Mouse (Mus musculus) c-Kit-positive CD71-positive TER-119-positive erythroid progenitor cells, embryonic 14.5 days (primary cell): Measurements from ENCODE around the gene Kcnh8.
A peak's percentile ranks its signal among the peaks of the same experiment; 100 is the strongest.

Experiments used
- DNase-seq: peaks from one replicate; pipeline ENCODE4 v3.0.0-alpha.2; 2013; ENCODE audit warnings: low spot score

Kcnh8 gene

DNA sequence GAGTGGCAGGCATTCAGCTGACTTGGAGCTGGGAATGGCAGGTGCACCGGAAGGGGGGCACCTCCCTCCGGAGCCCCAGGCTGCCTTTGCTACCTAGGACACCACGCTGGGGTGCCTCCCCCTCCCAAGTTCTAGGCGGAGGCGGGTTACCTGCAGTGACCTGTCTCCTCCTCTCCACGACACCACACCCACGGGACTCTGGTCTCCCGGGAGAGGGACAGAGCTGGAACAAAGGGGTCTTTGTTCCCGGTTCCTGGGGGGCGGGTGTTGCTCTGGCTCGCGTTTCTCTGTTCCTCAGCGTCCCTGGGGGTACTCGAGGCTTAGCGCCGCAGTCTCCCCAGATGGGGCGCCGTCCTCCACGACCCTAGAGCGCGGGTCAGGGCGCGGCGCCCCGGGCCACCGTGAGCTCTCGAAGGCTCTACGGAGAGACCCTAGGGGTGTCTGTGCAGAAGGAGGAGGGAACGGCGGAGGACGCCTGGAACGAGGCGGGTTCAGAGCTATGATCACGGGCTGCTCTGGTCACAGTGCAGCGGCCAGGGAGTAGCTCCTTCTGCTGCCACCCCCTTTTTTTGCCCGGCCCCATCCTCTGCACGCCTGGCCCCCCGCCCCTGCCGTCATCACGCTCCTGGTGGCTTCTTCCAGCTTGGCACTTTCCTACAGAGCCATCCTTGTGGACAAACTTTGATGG, at the start of gene Kcnh8:
Kcnh8 (plus strand) TSS at position 617 of the 688 bp plus-strand sequence.
- no peak for DNase-seq

DNA sequence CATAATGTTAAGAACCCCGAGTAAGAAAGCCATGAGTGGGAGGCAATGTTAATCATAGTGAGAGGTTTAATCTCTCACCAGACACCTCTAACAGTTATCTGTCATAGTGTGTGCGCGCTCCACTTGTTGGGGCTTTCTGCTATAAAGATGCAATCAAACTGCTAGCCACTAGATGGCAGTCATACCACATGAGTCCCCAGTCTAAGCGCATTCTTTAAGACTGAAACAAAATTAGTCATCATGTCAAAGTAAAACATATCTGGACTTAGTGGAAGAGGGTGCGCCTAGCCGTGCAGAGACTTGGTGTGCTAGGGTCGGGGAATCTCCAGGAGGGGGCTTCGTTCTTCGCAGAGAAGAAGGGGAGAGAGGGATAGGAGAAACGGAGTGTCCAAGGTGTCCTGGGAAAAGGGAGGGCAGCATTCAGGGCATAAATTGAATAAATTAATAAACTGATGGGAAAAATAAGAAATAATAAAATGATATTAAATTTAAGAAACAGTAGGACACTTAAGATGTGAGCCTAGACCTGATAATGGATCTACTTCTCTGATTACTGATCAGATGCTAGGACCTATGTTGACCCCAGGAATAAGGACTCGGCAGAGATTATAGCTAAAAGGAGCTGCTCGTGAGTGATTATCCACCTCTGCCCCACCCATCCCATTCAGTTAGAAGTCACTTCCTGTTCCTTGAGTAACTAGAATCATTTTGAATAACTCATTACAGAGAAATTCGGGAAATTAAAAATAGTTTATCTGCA, 42.4 kb upstream of the Kcnh8 start:
- peak; percentile 19 for DNase-seq

DNA sequence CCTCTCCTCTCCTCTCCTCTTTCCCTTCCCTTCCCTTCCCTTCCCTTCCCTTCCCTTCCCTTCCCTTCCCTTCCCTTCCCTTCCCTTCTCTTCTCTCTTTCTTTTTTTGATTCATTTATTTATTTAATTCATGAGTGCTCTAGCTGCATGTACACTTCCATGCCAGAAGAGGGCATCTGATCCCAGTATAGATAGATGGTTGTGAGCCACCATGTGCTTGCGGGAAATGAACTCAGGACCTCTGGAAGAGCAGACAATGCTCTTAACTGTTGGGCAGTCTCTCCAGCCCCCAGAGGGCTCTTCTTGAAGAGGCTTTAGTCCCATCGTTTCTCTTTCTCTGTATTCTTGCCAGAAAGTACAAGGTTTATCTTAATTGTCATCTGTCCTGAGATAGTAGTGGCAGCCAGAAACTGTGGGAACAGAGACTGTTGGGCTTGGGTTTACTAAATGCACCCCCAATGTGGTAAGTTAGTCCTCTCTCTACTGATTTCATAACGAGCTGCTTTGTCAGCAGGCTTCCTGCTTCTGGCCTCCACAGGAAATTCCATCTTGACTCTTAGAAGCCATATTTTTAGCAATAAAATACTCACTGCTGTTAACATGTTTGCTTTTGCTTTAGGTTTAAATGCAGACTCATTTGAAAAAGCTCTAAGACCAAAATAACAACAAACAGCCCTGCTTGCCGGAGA, 36.9 kb upstream of the Kcnh8 start:
- DNase-seq = no peak

DNA sequence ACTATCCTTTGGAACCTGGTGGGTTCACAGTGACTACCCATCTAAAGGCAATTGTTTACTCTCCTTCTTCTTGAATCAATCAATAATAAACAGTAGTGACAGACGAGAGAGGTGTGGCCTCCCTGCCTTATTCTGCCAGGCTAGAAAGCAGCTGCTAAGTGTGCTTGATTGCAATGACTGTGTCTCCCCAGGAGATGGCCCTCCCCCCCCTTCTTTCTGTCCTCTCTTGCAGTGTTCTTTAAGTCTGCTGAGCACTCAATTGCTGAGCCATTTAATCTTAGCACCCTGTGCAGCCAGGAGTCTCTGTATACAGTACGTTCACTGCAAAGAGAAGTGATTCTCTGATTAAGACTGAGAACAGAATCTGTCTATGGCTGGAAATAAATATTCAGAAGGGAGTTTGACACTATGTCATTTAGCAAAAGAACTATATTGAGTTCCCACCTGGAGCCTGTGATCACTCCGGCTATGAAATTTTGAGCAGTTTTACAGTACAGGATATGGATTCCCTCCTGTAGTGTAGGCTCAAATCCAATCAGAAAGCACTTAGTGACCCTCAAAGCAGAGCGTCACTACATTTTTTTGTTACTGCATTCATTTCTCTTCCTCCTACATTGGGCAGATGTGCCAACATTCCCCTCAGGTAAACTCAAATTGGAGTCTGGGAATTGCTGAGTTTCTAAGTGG, 32.8 kb upstream of the Kcnh8 start:
- no peak for DNase-seq

DNA sequence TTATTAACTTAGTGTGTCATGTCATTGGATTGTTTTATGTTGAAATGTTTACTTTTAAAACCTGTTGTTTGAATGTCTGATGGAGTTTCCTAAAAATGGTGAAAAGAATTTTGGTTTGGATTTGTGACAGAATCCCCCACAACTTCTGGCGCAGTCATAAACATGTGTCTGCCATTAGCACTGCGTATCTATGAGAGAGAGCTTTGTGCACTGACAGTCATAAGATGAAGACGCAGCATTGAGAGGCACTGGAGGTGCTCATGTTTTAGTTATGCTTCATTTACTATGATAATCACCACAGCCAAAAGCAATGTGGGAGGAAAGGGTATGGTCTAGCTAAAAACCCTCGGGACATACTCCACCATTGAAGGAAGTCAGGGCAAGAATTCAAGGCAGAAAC, 30.3 kb upstream of the Kcnh8 start:
- DNase-seq = no peak

DNA sequence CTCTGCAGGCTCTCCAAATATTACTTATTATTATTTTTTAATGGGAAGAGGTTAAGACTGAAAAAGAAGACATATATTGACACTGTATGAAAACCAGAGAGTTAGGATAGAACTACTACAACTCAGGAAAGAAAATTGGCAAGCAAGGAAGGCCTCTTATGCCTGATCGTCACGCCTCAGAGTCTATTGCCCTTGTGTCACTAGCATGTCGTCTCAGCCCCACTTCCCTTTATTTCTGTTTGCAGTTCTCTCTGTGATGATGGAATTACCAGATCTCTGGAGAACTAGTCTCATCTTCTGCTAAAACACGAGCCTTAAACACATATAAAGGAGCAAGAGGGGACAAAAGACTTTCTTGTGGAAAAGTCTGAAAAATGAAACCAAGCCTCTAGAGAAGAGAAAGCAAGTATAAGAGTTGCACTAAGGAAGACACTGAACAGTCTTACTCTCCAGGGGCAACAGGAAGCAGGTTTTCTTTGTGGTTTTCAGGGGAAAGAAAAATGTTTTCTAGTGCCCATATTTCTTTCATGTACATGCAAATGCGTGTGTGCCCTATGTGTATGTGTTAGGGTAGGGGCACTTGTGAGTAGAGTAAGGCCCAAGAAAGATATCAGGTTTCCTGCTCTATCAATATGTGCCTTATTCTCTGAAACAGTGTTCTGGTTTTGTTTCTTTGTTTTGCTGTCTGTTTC, 10.9 kb upstream of the Kcnh8 start:
- no peak for DNase-seq

DNA sequence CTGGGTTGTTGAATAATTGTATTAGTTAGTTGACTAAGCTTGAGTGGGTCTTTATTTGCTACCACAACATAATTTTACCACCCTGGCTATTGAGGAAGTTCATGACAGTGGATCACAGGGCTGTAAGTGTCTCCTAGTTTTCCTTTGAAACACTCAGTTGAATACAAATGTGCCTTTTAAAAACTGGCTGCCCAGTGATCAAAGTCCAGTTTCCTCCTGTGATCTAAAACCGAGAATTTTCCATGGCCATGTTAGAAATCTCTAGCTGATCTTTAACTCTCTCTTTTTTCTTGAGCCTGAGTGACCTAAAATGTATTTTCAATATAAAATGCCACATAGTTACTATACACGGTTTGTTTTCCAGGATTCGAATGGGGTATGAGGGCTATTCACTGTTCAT, 3.4 kb upstream of the Kcnh8 start:
- no peak for DNase-seq

DNA sequence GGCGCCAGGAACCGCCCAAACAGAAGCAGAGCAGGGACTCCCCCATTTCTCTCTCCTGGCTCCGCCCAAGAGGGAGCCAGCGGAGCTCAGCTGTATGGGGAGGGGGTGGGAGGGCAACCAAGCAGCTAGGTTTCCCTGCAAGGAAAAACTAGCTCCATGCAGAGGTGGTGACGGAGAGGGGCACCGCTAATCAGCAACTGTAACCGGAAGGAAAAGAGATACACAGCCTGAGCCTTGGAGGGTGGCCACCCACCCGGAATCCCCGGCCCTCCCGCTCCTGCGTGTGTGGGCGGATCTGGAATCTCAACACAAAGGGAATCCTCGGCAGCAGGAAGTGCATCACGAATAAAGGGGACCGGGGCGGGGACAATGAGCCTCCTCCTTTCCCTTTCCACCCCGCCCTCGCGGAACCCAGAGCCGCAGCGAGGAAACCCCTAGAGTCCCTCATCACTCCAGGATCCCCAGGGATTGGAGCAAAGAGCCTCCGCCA, 1.6 kb upstream of the Kcnh8 start:
- DNase-seq = no peak

DNA sequence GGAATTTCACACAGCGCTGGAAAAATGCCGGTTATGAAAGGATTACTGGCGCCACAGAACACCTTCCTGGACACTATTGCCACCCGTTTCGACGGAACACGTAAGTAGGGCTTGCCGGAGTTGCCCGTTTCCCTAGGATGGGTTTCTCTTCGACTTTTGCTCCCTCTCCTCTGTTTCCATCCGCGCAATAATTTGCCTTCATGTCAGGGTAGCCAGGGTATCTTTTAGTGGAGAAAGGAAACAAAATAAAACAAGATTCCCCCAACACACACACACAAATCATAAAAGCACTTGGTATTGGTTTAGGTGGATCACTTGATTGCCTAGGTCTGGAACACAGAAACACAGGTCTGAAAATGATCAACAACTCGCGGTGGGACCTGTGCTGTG, 267 bp downstream of the Kcnh8 start:
- DNase-seq = no peak

DNA sequence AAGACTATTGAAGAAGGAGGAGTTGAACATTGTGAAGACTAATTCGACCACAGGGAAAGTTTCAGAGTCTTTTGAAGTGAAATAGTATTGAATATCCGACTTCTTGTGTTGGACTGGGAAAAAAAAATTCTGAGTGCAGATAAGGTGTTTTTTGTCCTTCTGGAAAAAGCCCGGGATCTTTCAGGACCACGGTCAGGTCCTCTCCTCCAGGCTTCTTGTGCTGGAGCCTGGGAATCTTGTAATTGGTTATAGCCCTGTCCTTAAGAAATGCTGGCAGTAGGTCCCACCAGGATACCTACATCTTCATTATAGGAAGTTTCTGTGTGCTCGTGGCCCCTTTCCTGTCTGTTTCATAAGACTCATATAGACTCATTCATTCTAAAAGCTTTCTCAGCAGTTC, 902 bp downstream of the Kcnh8 start:
- DNase-seq = no peak

DNA sequence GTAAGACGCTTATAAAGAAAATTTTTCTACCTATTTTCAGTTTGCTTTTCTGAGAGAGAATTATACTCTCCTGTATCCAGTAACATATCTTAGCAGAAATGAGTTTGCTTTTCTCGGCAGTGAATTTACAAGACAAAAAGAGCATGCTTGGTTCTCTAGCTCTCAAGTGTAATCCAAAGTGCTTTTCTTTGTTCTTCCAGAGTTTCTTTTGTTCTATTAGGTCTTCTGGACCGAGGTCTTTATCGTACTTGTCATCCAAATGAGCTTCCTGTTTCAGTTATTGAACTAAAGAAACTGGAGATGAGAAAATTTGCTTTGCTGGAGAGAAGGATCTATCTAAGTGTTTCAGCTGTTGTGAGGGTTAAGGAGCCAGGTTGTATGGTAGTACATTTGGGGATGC, 8.9 kb downstream of the Kcnh8 start:
- no peak for DNase-seq

DNA sequence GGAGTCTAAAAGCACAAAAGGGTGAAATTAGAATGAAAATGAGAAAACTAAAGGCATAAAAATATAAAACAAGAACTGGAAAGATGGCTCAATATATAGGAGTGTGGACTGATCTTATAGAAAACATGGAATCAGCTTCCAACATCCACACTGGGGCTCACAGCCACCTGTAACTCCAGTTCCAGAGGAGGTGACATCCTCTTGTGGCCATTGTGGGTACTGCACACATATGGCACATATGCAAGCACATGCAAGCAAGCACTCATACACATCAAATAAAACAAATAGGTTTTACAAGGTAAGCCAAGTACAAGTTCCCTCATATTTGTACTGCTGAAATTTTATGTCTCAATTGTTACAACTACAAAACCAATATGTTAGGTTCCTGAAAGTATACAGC, 46.7 kb downstream of the Kcnh8 start:
- no peak for DNase-seq

DNA sequence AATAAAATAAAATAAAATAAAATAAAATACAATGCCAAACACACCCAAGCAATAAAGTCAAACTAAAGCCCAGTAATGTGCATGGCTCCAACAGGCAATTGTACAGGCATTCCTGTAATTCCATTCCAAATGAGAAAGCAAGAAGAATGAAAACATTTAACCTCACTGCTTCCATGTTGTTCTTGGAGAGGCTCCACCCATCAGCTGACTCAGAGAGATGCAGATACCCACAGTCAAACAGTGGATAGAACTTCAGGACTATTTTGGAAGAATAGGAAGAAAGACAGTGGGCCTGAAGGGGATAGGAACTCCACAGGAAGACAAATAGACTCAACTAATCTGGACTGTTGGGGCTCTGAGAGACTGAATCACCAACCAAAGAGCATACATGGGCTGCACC, 89.5 kb downstream of the Kcnh8 start:
- DNase-seq = no peak

DNA sequence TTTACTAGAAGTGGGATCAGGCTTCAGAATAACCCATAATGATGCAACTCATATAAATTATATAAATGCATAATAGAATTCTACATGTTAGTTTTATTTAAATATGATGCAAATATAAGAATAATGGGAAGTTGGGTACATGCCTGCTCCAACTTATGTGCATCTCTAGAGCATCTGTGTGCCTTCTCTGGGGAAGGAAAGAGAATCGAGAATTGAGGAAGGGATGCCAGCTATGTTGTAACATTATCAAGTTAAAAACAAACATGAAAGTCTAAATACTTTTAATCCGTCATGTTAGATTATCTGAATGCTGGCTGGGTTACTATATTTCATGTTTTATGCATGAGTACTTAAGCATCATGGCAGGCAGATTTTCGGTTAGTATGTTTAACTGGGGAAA, 99.4 kb downstream of the Kcnh8 start:
- DNase-seq = no peak

DNA sequence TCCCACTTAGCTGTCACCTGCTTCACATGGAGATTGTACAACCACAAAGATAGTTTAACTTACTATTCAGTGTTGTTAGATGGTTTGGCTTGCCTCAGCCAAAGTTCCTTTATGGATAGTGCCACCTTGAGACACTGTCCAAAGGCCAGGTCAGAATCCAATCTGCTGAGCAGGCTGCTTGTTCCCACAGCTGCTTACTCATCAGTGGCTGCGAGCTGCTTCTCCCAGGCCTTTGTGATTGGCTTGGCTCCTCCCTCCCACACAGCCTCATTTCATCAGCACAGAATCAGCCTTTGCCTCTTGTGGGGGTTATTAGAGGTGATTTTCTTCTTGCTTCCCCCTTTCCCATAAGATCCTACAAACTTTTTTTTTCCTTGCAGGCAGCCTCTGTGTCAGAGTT, 109.8 kb downstream of the Kcnh8 start:
- no peak for DNase-seq

DNA sequence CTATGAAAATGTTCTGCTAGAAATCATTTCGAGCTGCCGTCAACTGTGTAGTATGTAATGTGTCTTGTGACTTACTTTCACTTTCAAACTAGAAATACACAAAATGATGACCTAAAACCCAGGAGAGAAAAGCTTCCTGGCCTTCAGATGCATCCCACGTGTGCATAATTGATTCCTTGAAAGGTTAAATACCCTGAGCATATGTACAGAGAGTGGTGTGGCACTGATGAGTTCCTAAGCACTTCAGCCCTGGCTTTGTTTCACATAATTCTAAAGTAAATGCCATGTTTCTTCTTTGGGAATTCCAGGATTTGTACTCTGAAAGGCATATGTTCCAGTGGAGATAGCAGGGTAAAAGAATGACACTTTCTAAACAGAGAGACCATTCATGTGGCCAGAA, 119.7 kb downstream of the Kcnh8 start:
- no peak for DNase-seq

DNA sequence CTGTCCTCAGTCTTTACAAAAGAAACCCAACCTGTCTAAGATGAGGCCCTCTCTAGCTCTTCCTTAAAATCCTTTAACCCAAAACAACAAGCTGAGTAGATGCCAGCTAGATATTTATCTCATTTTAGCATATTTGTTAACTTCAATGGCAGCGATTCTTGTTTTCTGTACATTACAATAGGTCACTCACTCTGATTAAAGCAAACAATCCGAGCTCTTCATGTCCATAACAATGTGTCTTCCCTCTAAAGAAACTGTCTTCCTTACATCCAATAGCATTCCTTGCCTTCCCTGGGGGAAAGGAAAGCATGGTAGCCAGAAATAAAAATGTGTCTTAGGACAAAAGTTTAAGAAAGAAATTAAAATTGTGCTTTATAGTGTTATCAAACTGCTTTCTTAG, 126.3 kb downstream of the Kcnh8 start:
- DNase-seq = no peak

DNA sequence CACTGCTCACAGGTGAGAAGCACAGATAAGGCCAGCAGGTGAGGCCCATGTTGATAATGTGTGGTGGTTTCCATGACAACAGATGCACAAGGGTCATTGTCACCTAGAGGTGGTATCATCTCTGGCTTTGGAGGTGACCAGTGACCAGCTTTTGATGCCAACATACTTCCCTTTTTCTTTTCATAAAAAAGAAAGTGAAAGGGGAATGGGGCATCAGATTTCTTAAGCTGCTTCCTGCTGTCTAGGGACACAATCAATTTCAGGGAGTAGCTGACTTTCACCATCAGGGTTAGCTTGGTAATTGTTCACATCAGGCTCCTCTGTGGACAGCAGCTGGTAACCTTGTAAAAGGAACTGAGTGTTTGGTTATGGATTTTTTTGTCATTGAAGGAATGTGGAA, 135.9 kb downstream of the Kcnh8 start:
- no peak for DNase-seq

DNA sequence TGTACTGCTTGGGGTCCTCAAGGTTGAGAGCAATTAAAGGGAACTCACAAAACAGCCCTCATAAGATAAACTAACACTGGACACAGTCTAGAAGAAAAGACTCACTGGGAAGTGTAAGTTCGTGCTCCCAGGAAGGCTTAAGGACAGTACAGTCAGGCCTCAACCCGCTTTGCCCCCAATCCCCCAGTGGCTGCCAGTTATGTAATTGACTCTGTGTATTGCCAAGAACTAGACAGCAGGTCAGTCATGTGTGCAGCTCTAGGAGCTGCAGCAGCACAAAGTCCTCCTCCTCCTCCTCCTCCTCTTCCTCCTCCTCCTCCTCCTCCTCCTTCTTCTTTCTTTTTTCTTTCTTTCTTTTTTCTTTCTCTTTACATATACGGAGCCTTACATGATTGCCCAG, 185.6 kb downstream of the Kcnh8 start:
- no peak for DNase-seq

DNA sequence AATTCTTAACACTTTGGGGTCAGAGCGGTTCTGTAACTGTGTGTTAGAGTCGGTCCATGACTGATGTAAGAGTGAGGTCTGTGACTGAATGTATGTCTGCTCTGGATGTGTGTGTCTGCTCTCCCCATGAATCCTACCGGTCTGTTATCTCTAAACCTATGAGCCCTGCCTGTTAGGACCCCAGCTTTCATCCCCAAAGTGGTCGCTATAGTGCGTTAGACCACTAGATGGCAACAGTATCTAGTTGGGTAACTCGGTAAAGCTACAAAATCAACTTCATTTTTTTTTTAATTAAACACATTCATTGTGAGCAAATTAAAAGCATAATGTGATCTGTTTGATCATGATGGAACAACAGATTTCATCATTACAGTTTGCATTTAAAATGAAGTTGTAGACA, 202.0 kb downstream of the Kcnh8 start:
- DNase-seq = no peak

DNA sequence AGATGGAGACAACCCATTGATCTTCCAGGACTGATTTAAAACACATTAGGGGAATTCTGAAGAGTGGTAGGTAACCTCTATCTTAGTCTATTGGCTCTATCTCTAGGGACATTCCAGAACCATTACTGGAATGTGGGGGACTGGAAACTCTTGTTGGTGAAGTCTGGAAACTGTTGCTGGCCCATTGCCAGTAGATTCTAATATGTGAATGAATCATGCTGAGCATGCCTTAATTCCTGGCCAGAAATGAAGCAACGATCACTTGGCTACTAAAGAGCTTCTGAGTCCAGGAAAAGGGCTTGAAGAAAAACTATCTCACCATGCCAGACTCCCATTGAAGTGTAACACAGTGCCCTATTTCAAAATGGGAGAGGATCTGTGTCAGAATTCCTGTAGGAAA, 208.3 kb downstream of the Kcnh8 start:
- no peak for DNase-seq

DNA sequence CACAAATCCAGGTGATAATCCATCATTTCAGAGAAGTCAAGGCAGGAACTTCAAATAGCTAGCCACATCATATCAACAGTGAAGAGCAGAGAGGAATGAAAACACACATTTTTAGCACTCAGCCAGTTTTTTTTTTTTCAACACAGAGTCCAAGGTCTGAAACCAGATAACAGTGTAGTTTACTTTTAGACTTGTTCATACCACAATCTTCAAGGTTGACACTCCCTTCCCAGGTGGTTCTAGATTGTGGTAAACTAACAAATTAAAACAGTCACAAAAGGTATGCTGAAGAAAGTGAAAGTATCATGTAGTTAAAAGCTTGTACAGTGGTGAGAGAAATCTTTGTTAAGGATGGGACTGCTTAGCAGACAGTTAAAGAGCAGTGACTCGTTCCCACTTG, 216.5 kb downstream of the Kcnh8 start:
- no peak for DNase-seq
